Mouse (Mus musculus) frontal cortex, postnatal 25 days (tissue): ENCODE measurements at regions not wholly inside any gene's neighbourhood (a gene's known extent, or its start where the extent isn't known, plus 50 kb on each side); places are given as distances from the start of the nearest gene placed in this dataset.

Experiments
- DNase-seq, 2 experiments: peaks; one replicate each; pipeline ENCODE4 v3.0.0; 2022; ENCODE audit warnings: low spot score in 2 of 2

DNA sequence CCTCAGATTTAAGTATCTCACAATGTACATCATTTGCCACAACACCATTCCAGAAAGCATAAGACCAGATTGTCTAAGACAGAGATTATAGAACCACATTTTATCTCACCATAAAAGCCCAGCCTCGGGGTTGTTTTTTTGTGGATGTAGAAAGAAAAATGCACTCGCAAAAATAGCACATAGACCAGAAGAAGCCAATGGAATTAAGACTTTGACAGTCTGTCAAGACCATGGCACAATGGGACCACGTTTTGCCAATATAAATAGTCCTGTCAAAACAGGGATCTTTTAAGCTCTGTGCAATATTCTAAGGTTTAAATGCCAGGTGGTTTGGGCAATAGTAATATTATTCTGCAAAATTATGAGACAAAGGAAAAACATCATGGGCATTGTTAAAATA lies 547.3 kb downstream of the Adgrl2 start:
- no peak for DNase-seq

- DNase-seq = no peak
Measured at GRCm38 (mm10) chr3:148434033-148434432, 556.3 kb downstream of the Adgrl2 start.

DNA sequence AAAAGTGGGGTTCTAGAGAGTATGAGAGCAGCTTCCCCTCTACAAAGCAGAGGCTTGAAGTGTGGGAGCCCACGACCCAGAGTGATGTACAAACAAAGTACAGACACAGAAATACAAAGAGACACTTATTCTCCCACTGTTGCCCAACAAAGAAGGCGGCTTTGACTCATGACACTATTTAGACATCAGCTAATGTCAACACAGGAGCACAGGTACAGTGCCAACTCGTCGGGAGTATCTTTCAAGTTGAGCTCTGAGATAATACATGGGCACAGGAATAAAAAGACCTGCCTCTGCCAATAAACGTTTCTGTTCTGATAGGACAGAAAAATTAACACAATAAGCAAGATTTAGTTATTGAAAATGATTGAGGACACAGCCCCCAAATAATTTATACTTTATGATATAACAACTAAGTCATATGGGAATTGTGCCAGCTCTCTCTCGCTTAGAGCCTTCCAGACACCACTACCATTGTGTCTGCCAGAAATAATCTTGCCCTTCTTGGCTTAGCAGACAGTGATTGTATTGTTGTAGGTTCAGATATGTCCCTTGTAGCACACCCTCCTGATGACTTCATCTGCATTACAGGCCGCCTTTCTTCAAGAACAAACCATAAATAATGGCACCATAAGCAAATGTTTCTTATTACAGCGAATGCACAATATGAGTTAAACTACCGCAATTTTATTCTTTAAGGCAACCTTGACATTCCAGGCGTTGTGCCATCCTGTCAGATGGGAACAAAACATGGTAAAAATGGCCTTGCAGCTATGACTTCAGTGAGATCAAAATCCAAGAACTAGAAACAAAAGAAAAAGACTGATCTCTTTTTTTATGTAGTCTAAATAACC lies 561.1 kb downstream of the Adgrl2 start:
- no peak for DNase-seq

DNA sequence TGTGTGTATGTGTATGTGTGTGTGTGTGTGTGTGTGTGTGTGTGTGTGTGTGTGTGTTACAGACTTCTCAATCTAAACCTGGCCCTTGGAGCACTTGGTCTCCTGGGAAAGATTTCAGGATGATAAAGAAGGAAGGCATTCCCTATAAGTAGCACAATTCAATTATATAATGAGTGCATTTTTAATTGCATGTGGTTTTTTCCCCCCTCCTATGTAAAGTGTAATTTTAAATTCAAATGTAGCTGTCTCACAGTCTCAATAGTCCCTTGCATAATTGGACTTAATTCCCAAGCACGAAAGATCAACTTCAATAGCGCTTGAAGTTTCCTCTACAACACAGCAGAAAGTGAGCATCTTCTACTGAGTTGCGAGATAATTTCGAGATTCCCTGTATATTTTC lies 566.3 kb downstream of the Adgrl2 start:
- no peak for DNase-seq

DNA sequence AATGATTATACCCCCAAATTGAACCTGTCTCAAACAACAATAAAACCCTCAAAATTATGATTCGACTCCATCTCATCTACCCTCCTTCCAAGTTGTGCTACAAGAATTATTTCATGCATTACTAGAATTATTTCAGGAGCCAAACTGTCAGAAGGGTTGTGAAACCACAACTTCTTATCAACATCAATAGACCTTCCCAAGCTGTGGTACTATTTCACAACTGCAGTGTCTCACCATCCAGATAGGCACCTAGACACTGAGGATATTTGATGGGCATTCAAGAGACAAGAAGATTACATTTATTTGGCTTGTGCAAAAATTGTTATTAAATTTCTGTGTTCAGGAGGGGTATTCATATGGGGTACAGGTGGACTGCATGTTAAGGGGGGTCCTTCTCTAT lies 567.0 kb downstream of the Adgrl2 start:
- no peak for DNase-seq

GRCm38 (mm10) chr3:148422720-148423119 lies 567.6 kb downstream of the Adgrl2 start:
- no peak for DNase-seq

DNA sequence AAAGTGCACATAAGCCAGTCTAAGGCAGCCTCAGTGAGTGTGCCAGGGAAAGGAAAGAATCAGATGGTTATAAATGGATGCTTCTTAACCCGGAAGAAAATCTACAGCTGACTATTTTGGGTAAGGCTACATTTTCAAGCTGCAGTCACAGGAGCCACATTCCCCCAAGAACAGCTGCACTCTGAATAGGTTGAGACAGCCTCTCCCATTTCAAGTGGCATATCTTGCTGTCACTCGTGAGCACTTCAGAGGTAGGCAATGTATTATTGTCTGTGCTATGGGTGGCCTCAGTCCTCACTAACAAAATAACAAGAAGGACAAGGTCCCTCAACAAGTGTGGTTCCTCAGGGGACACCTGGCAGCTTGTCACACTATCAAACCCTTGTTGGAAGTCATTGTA lies 568.1 kb downstream of the Adgrl2 start:
- no peak for DNase-seq

DNA sequence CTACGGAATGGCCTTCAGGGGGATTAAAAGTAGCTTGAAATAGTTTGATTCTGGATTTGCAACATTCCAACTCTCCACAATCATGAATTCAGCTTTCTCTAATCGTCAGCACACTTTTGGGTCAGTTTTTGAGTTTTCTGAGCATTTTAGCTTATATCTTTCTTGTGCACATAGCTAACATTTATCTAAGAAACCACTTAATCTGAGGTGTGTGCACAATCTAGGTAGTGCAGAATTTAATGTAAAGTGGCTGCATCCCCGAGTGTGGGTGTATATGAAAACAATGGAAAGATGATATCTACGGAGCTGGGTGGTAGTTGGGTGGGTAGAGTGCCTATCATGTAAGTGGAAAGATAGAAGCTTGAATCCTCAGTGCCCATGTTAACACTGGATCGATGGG lies 570.1 kb downstream of the Adgrl2 start:
- DNase-seq = no peak

DNA sequence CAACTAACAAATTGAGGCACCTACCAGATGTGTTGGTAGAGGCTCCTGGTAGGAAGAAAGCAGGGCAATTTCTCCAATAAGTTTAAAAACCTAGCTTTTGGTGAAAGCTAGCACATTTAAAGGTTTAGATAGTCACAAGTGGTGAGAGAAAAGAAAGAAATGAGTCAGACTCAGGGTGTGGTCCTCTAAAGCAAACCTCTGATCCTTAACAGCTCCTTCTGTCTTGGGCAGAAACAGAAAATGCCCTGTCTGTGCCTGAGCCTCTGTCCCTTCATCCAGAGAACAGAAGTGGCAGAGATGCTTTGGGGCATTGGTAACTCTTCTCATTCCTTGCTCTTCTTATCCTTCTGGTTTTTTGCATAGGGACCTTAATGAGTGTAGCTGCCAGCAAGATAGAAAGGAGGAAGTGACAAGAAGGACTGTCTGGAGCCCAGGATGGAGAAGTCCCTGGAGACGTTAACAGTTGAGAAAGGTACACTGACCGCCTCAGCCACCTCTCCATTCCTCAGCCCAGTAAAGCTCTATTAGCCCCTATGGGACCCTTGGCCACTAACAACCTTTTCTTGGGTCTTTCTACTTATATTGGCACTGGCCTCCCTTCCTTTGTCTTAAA lies 570.8 kb downstream of the Adgrl2 start:
- DNase-seq = no peak

DNA sequence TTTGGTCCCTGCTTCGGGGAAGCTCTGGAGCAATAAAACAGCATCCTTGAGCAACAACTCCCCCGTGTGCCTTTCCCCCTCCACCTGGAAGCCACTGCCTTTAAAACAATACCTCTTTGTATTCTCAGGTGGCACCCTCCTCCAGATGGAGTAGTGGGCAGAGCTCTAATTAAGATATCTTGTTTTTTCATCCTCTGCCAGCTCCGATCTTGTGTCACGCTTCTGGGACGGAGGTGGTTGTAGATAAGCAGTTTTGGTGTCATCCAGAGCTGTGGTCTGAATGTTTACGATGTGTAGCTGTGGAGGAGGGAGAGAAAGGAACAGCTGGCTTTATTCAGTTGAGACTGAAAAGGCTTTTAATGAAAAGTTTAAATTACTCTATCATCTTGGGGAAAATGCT lies 572.3 kb downstream of the Adgrl2 start:
- DNase-seq = no peak

- no peak for DNase-seq
Measured at GRCm38 (mm10) chr3:148415443-148415842, 574.9 kb downstream of the Adgrl2 start.

DNA sequence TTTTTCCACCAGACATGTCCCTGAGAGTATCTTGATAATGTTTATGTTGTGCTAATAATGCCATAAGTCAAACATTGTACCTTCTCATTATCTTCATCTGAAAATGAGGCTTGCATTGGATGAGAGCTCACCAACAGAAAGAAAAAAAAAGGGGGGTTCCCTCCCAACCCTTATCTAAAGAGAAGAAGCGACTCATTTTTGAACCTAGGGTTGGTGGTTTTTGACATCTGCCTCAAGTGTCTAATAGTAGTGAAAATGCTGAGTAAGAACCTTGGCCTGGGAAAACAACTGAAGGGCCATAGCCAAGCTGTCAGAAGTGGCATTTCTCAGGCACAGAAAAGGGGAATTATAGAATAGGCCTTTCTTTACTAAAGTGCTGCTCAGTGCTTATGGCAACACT lies 577.3 kb downstream of the Adgrl2 start:
- DNase-seq = no peak

DNA sequence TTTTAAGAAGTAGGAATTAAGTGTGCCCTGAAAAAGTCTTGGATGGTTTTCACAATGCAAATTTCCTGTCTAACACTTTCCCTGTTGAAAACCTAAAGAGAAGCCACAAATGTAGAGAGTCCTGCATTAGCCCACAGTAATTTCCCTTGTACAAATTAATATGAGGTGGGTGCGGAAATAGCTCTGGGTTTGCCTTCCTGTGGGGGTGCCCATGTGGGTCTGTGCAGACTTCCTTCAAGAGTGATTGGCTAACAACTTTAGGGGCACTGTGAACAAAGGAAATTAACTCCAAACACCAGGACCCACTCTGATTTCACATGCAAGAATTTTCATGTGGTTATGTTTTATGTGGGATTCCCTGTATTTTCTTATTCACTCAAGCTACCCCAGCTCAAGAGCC lies 578.2 kb downstream of the Adgrl2 start:
- DNase-seq = no peak

DNA sequence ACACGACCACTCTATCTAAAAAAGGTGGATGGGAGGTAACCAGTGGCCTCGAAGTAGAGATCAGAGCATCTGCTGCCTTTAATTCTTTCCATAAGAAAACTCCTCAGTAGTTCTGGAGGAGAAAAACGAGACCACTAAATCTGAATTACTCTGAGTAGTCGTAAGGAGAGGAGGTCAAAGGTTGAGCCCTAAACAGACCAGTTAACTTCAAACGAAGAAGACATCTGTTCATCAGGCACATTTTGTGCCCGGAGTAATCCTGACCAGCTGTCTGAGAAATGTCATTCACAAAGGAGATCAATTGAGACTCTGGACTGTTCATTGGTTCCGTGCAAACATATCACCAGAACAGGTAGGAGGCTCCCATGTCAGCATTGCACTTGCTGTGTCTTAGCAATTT lies 592.0 kb downstream of the Adgrl2 start:
- DNase-seq = no peak

- no peak for DNase-seq
Measured at GRCm38 (mm10) chr3:148387550-148387949, 602.8 kb downstream of the Adgrl2 start.

DNA sequence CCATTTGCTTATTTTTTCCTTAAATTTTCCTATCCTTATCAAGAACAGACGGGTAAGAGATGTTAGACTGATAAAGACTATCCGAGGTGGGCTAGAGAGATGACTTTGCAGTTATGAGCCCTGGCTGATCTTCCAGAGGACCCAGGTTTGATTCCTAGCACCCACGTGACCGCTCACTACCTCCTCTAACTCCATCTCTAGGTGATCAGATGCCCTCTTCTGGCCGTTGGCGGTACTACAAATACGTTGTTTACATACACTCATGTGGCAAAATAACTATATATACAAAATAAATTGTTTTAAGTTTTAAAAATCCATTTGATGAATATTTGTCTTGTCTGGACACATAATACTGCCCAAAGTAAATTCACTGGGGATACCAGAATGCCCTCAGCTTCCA lies 604.6 kb downstream of the Adgrl2 start:
- DNase-seq = no peak

- DNase-seq = no peak
Measured at GRCm38 (mm10) chr3:148381057-148381456, 609.3 kb downstream of the Adgrl2 start.

DNA sequence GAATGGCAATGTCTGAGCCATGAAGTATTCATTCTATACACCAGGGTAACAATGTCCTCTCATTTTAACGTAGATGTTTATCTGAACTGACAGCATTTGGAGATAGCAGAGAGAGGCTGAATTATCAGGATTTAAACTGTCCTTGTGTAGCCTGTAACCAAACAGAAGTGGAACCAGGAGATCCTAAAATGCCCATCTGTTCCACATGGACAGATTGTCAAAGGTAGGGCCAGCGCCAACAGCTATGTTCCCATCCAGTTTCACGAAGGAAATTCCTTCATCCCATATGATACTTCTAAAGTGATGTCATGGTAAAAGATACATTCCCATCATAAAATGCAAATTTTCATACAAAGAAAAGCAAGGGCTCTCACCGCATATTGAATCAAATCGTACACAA lies 627.0 kb downstream of the Adgrl2 start:
- no peak for DNase-seq

- no peak for DNase-seq
Measured at GRCm38 (mm10) chr3:148362453-148362864, 627.9 kb downstream of the Adgrl2 start.

DNA sequence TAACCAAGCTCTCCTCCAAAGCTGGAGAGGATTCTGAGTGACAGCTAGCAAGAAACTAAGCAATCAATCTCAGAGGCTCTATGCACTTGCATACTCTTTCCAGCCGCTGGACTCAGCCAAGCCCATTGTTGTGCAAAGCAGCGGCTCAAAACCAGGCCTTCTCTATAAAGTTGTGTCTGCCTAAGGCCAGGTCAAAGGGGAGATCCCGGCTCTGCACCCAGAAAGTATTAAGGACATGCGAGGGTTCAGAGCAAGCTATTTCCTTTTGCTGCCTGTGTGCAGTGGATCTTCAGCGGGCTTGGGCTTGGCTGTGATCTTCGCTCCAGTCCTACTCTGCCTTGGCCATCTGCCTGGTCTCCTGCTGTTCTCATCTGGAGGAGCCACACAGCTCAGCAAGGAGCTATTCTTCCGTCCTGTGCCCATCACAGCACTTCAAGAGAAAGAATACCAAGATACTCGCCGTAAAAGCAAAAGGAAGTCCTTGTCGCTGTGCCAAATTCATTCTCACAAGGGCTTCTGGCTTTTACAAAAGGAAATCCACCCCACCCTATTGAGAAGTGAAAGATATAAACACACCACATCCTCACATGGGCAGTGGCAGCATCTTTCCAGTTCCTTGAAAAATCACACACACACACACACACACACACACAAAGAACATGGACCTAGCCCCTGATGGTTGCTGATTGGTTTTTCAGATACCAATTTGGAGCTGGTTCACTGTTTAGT lies 646.6 kb downstream of the Adgrl2 start:
- peak in 1 of 2 experiments; percentile 7 for DNase-seq

DNA sequence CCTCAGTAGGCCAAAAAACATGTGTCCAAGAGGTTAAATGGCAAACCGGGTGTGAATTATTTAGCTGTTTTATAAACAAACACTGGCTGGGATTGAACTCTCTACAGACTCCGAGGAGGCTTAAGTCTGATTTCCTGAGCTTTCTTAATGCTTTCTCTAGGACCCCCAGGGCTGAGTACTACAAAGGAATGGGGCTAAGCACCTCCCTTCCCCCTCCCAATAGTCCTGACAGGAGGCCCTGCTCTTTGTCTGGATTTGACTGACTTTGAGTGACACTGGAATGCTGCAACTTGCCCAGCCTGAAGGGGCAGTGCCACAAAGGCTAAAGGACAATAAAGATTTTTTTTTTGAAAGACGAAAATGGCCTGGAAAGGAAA lies 647.1 kb downstream of the Adgrl2 start:
- DNase-seq = no peak

GRCm38 (mm10) chr3:148339258-148339657 lies 651.1 kb downstream of the Adgrl2 start:
- DNase-seq = no peak

DNA sequence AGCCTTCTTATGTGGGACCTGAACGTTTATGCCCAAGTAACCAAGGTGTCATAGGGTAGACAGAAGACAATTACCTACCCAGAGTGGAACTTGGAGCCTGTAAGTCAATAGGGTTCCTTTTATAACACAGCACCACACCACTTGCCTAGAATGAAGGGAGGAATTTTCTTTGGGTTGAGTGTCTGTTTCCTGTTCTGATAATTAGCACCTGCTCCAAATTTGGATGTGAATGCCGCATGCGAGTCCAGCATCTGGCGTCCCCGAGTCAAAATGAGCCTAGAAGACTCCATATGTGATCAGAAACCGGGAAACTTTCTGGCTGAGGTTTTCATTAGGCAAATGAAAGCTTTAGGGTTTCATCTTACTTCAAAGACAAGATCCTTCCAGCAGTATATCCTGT lies 653.7 kb downstream of the Adgrl2 start:
- no peak for DNase-seq
